Mouse (Mus musculus): ENCODE results near the gene Cacng3. TPM values are rescaled to one million over a fixed set of nuclear protein-coding genes. Genes with fewer than 3 reads are reported as not detected.

Cacng3 gene
- polyA plus RNA-seq, 1 experiment from 2014 or later = 0.75 TPM

DNA sequence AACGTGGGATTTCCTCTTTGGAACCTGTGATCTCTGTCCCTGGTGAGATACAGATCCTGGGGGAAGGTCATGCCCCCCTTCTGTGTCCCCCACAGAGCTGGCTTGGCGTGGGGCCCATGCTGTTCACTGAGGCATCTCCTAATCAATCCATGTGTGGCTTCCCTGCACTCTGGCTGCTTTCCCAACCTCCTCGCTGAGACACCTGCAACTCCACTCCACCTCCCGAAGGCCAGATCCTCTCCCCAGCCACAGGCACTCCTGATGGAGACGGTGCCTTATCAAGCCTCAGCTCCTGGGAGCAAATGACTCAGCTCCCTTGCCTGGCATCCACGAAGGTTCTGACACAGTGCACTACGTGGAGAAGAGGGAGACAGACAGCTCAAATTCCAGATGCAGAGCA lies 58.6 kb downstream of the Cacng3 start:
- Histone ChIP-seq H3K4me1 (replicated peaks; ENCODE audit: control insufficient read depth, insufficient read depth, low read length) (no peaks in the 10 kb centered on the region), H3K9me3 (ENCODE audit: control insufficient read depth, low read length) (no peaks in the 10 kb centered on the region), H3K27ac (ENCODE audit: low read depth, low read length) (no peak overlapping the region), H3K36me3 (ENCODE audit: control insufficient read depth, insufficient read depth, low read length) (no peaks in the 10 kb centered on the region), H3K27me3 (replicated peaks; ENCODE audit: control insufficient read depth, insufficient read depth, low read length) (no peaks in the 10 kb centered on the region), H3K4me3 (ENCODE audit: low read depth, low read length) (no peak overlapping the region), H3K9ac (ENCODE audit: low read depth, low read length) (no peak overlapping the region), H3K4me2 (no peak overlapping the region)
- no peak for DNase-seq (ENCODE audit: low spot score)
- WGBS = 33% methylated on average over 7 of the region's 7 CpGs
- no peak for ATAC-seq (replicated peaks; ENCODE audit: low FRiP score)

DNA sequence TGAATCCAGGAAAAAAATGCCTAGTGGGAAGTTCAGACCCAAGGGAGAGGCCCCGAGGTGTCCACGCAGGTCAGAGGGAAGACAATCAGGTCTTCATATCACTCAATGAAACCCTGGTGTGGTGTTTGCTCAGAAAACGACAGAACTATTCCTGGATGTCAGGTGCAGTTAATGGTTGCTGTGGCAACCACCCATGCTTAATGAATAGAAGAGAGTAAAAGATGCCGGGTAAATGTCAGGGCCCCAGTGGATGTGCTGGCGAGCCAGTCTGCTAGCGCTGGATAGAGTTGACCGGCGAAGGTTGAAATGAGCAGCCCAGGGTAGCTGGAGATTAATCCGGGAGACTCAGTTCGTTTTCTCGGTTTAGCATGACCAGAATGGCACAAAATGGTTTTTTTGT lies 65.0 kb downstream of the Cacng3 start:
- H3K9ac ChIP-seq (ENCODE audit: low read depth, low read length) = no peak overlapping the region
- no peak for ATAC-seq (replicated peaks; ENCODE audit: low FRiP score)
- H3K27me3 ChIP-seq (replicated peaks; ENCODE audit: control insufficient read depth, insufficient read depth, low read length) = no peaks in the 10 kb centered on the region
- no peak overlapping the region for H3K27ac ChIP-seq (ENCODE audit: low read depth, low read length)
- H3K36me3 ChIP-seq (ENCODE audit: control insufficient read depth, insufficient read depth, low read length) = no peaks in the 10 kb centered on the region
- H3K4me3 ChIP-seq (ENCODE audit: low read depth, low read length) = no peak overlapping the region
- no peaks in the 10 kb centered on the region for H3K4me1 ChIP-seq (replicated peaks; ENCODE audit: control insufficient read depth, insufficient read depth, low read length)
- no peak overlapping the region for H3K4me2 ChIP-seq
- no peaks in the 10 kb centered on the region for H3K9me3 ChIP-seq (ENCODE audit: control insufficient read depth, low read length)
- 79% methylated on average over 11 of the region's 11 CpGs for WGBS
- DNase-seq (ENCODE audit: low spot score) = no peak

DNA sequence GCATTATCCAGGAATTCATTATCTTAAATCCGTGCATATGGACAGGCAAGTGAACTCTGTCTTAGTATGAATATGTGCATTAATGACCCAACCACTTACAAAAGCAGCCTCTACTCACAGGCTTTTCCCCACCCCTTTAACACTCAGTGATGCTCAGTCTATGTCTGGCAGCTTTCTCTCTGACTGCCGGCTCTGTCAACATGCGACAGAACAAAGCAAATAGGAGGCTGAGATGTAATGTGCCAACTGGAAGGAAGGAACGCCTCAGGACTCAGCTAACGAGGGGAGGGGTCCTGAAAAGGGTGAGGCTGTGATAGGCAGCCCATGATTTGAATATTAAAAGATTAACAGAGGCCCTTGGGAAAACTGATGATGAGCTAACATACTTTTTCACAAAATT lies 68.2 kb downstream of the Cacng3 start:
- Histone ChIP-seq H3K36me3 (ENCODE audit: control insufficient read depth, insufficient read depth, low read length) (no peaks in the 10 kb centered on the region), H3K9ac (ENCODE audit: low read depth, low read length) (no peak overlapping the region), H3K4me1 (replicated peaks; ENCODE audit: control insufficient read depth, insufficient read depth, low read length) (no peaks in the 10 kb centered on the region), H3K4me3 (ENCODE audit: low read depth, low read length) (no peak overlapping the region), H3K27me3 (replicated peaks; ENCODE audit: control insufficient read depth, insufficient read depth, low read length) (no peaks in the 10 kb centered on the region), H3K4me2 (no peak overlapping the region), H3K9me3 (ENCODE audit: control insufficient read depth, low read length) (no peaks in the 10 kb centered on the region), H3K27ac (ENCODE audit: low read depth, low read length) (no peak overlapping the region)
- 45% methylated on average over 5 of the region's 5 CpGs for WGBS
- no peak for DNase-seq (ENCODE audit: low spot score)
- no peak for ATAC-seq (replicated peaks; ENCODE audit: low FRiP score)

DNA sequence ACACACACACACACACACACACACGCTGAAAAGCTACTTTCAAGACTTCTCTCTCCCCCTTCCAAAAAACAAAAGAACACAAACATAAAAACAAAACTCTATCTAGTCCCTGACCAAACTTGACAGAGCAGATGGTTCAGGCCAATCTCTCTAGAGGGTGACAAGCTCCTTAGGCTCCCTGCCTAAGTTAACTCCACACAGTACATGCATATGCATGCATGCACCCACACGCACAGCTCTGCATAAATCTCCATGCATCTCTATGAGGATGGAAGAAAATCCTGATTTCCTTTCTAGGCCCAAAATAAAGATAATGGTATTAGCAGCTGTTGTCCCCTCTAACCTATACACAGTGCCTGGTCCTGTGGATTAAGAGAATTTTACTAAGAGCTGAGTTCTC lies 70.4 kb downstream of the Cacng3 start:
- H3K9me3 ChIP-seq (ENCODE audit: control insufficient read depth, low read length) = no peaks in the 10 kb centered on the region
- no peaks in the 10 kb centered on the region for H3K27me3 ChIP-seq (replicated peaks; ENCODE audit: control insufficient read depth, insufficient read depth, low read length)
- H3K36me3 ChIP-seq (ENCODE audit: control insufficient read depth, insufficient read depth, low read length) = no peaks in the 10 kb centered on the region
- no peak overlapping the region for H3K27ac ChIP-seq (ENCODE audit: low read depth, low read length)
- DNase-seq (ENCODE audit: low spot score) (no peak), ATAC-seq (replicated peaks; ENCODE audit: low FRiP score) (no peak)
- H3K4me1 ChIP-seq (replicated peaks; ENCODE audit: control insufficient read depth, insufficient read depth, low read length) = no peaks in the 10 kb centered on the region
- H3K4me3 ChIP-seq (ENCODE audit: low read depth, low read length) = no peak overlapping the region
- no peak overlapping the region for H3K9ac ChIP-seq (ENCODE audit: low read depth, low read length)
- no peak overlapping the region for H3K4me2 ChIP-seq
- 81% methylated on average over 2 of the region's 2 CpGs for WGBS

GRCm38 (mm10) chr7:122755920-122756603 lies 85.8 kb downstream of the Cacng3 start:
- Histone ChIP-seq H3K27me3 (replicated peaks; ENCODE audit: control insufficient read depth, insufficient read depth, low read length) (no peaks in the 10 kb centered on the region), H3K36me3 (ENCODE audit: control insufficient read depth, insufficient read depth, low read length) (no peaks in the 10 kb centered on the region), H3K4me2 (no peak overlapping the region), H3K9ac (ENCODE audit: low read depth, low read length) (no peak overlapping the region), H3K9me3 (ENCODE audit: control insufficient read depth, low read length) (no peaks in the 10 kb centered on the region), H3K4me3 (ENCODE audit: low read depth, low read length) (no peak overlapping the region), H3K4me1 (replicated peaks; ENCODE audit: control insufficient read depth, insufficient read depth, low read length) (no peaks in the 10 kb centered on the region), H3K27ac (ENCODE audit: low read depth, low read length) (no peak overlapping the region)
- 80% methylated on average over 5 of the region's 5 CpGs for WGBS
- ATAC-seq (replicated peaks; ENCODE audit: low FRiP score) (no peak), DNase-seq (ENCODE audit: low spot score) (no peak)

- no peak overlapping the region for H3K9ac ChIP-seq (ENCODE audit: low read depth, low read length)
- no peak overlapping the region for H3K4me3 ChIP-seq (ENCODE audit: low read depth, low read length)
- ATAC-seq (replicated peaks; ENCODE audit: low FRiP score) (no peak), DNase-seq (ENCODE audit: low spot score) (no peak)
- H3K27ac ChIP-seq (ENCODE audit: low read depth, low read length) = no peak overlapping the region
- H3K27me3 ChIP-seq (replicated peaks; ENCODE audit: control insufficient read depth, insufficient read depth, low read length) = no peaks in the 10 kb centered on the region
- no peak overlapping the region for H3K4me2 ChIP-seq
- no peaks in the 10 kb centered on the region for H3K36me3 ChIP-seq (ENCODE audit: control insufficient read depth, insufficient read depth, low read length)
- peaks cover 2% of the 10 kb centered on the region; the same call in 1 of the 2 replicates for H3K9me3 ChIP-seq (ENCODE audit: control insufficient read depth, low read length)
- WGBS = 71% methylated on average over 3 of the region's 3 CpGs
- no peaks in the 10 kb centered on the region for H3K4me1 ChIP-seq (replicated peaks; ENCODE audit: control insufficient read depth, insufficient read depth, low read length)
These were observed 88.4 kb downstream of the Cacng3 start for GRCm38 (mm10) chr7:122758645-122759044.

DNA sequence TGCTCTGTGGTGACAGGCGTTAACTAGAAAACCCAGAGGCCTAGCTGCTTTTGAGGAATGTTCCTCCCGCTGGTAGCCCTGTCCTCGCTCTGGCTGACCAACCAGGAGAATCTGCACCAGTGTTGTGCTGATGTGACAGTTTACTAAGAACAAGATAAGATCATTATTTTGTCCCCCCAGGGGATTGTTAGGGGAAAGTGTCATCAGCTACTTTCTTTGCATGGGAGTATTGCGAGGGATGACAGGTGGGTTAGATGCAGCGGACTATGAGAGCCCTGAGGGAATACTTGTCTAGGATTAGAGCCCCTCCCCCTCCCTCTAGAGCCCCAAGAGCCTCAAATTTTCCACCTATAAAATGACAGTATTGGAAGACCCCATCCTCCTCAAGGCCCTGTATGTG lies 94.2 kb downstream of the Cacng3 start:
- DNase-seq (ENCODE audit: low spot score) (no peak), ATAC-seq (replicated peaks; ENCODE audit: low FRiP score) (no peak)
- H3K27ac ChIP-seq (ENCODE audit: low read depth, low read length) = no peak overlapping the region
- no peaks in the 10 kb centered on the region for H3K4me1 ChIP-seq (replicated peaks; ENCODE audit: control insufficient read depth, insufficient read depth, low read length)
- no peak overlapping the region for H3K4me2 ChIP-seq
- H3K4me3 ChIP-seq (ENCODE audit: low read depth, low read length) = no peak overlapping the region
- H3K9ac ChIP-seq (ENCODE audit: low read depth, low read length) = no peak overlapping the region
- WGBS = 73% methylated on average over 5 of the region's 5 CpGs
- no peaks in the 10 kb centered on the region for H3K27me3 ChIP-seq (replicated peaks; ENCODE audit: control insufficient read depth, insufficient read depth, low read length)
- no peaks in the 10 kb centered on the region for H3K36me3 ChIP-seq (ENCODE audit: control insufficient read depth, insufficient read depth, low read length)
- peaks cover 2% of the 10 kb centered on the region; the same call in 1 of the 2 replicates for H3K9me3 ChIP-seq (ENCODE audit: control insufficient read depth, low read length)

- DNase-seq (ENCODE audit: low spot score) = no peak
- Histone ChIP-seq H3K4me2 (no peak overlapping the region), H3K27me3 (replicated peaks; ENCODE audit: control insufficient read depth, insufficient read depth, low read length) (no peaks in the 10 kb centered on the region), H3K9ac (ENCODE audit: low read depth, low read length) (no peak overlapping the region), H3K9me3 (ENCODE audit: control insufficient read depth, low read length) (no peaks in the 10 kb centered on the region), H3K36me3 (ENCODE audit: control insufficient read depth, insufficient read depth, low read length) (no peaks in the 10 kb centered on the region), H3K27ac (ENCODE audit: low read depth, low read length) (no peak overlapping the region), H3K4me1 (replicated peaks; ENCODE audit: control insufficient read depth, insufficient read depth, low read length) (no peaks in the 10 kb centered on the region), H3K4me3 (ENCODE audit: low read depth, low read length) (no peak overlapping the region)
- no peak; the same call in 1 of the 2 replicates for ATAC-seq (replicated peaks; ENCODE audit: low FRiP score)
- WGBS = 84% methylated on average over 27 of the region's 27 CpGs
These were observed 98.2 kb downstream of the Cacng3 start for GRCm38 (mm10) chr7:122768292-122769020.

DNA sequence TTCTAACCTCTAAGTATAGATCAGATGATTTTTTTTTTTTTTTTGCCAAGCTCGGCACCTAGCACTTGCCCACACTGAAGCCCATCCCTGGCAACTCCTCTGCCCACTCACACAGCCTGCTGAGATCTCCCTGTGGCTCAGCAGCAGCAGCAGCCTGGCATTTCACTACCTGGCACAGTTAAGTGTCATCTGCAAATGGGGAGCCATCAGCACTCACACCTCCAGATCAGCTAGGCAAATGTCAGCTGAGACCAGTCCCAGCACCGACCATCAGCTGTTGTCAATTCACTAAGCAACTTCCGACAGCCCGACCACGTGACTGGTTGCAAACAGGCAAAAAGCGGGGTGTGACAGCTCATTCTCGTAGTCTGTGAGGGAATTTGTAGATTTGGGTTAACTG lies 109.3 kb downstream of the Cacng3 start:
- 54% methylated on average over 7 of the region's 7 CpGs for whole genome bisulfite sequencing
- no peak for ATAC-seq (replicated peaks; ENCODE audit: low FRiP score)
- no peaks in the 10 kb centered on the region for H3K9me3 ChIP-seq (ENCODE audit: control insufficient read depth, low read length)

More for the DNA sequence above, 109.3 kb downstream of the Cacng3 start:
- no peak overlapping the region for H3K9ac ChIP-seq (ENCODE audit: low read depth, low read length)
- DNase-seq (ENCODE audit: low spot score) = no peak
- no peaks in the 10 kb centered on the region for H3K36me3 ChIP-seq (ENCODE audit: control insufficient read depth, insufficient read depth, low read length)
- no peak overlapping the region for H3K4me3 ChIP-seq (ENCODE audit: low read depth, low read length)
- H3K27me3 ChIP-seq (replicated peaks; ENCODE audit: control insufficient read depth, insufficient read depth, low read length) = no peaks in the 10 kb centered on the region
- no peak overlapping the region for H3K4me2 ChIP-seq
- H3K4me1 ChIP-seq (replicated peaks; ENCODE audit: control insufficient read depth, insufficient read depth, low read length) = no peaks in the 10 kb centered on the region
- H3K27ac ChIP-seq (ENCODE audit: low read depth, low read length) = no peak overlapping the region
